Mouse (Mus musculus): Measurements from ENCODE around the gene Fgfrl1.

The Fgfrl1 gene

DNA sequence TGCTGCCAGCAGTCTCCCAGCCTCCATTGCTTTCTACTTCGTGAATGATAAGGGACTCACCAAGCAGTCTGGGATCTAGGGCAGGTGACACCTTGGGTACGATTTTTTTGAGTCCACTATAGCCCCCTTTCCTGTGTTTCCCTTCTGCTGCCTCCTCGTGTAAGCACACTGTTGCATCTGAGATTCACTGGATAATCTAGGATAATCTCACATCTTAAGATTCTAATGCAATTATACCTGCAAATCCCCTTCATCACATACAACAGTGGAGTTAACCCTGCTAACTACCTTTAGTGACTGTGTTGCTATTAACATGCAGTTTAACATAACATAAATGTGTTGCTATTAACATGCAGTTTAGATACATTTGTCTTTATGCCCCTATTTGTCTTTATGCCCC lies 27.1 kb upstream of the Fgfrl1 start:
- ATAC-seq (ENCODE audit: insufficient number of reproducible peaks, low FRiP score, low TSS enrichment), result no peak

DNA sequence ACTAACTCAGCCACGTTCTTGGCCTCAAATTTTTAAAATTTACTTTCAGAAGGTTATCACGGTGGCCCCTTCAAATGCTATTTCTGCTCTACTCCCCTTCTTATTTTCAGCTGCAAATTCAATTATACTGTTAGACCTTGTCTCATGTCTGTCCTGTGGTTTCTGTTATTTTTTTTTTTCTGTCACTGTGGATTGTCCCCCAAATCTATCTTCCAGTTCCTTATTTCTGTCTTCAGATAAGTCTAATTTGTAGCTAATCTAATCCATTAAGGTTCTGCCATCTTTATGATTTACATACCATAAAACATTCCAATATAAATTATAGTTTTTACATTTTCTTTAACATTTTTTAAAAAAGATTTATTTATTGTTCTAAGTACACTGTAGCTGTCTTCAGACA lies 24.8 kb upstream of the Fgfrl1 start:
- ATAC-seq (ENCODE audit: insufficient number of reproducible peaks, low FRiP score, low TSS enrichment), result no peak

DNA sequence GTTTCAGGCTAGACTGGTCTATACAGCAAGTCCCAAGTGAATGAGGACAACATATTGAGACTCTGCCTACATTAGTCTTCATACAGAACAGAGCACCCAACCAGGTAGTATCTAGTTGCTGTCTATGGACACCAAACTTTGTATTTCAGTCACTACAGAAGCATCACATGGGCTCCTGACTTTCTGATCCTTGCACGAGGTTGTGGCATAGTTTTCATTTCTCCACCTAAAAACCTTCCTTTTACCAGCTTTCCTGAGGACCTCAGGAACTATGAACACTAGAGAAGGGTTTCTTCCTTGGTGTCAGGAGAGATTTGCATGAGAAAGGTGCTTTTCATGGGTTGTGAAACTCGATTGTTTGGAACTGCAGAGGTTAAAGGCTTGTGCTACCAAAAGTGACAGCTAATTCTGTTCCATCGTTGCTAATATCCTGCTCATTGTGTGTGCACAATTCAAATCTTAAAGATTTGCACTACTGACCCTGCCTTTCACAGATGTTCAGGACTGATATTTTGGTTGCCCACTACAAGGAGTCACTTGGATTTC lies 23.7 kb upstream of the Fgfrl1 start:
- ATAC-seq (ENCODE audit: insufficient number of reproducible peaks, low FRiP score, low TSS enrichment), result no peak

DNA sequence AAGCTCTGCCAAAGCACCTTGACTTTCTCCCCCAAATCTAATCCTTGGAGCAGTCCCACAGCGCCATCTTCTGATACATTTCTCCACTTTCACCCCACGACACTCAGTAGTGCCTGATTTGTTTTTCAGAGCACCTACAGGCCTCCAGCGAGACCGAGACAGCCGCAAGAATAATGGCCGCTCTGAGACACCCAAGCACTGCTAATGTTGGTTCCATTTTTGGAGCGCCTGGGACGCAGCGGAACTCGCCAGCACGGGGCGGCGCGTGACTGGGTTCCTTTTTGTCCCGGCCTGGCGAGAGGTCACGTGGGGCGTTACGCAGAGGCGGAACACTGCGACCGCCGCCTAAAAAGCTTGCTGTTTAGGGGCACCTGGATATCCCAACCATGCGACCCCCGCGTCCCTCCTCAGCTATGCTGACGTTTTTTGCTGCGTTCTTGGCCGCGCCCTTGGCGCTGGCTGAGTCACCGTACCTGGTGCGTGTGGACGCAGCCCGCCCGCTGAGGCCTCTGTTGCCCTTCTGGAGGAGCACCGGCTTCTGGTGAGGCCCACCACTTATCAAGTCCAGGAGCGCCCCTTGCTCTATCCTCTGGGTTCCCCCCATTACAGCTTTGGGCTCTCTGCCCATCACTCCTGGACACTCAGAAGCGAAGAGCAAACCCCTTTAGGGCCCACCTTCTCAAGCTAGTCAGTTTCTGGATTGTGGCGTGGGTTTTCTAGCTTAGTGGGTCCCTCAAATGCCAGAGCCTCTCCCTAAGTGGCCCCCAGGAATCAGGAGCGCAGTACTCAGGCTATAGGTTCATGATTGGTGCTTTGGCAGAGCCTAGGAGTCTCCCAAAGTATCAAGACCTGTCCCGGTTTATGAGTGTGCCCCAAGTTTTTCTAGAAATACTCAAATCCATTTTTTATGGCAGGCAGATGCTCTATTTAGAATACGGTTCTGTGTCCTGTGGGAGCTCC lies 22.9 kb upstream of the Fgfrl1 start, which contains the start of gene Dgkq:
Gene Dgkq, minus strand, starts transcription at position 696 of the 960 bp plus-strand sequence.
- ATAC-seq (ENCODE audit: insufficient number of reproducible peaks, low FRiP score, low TSS enrichment), result peak; percentile 77

DNA sequence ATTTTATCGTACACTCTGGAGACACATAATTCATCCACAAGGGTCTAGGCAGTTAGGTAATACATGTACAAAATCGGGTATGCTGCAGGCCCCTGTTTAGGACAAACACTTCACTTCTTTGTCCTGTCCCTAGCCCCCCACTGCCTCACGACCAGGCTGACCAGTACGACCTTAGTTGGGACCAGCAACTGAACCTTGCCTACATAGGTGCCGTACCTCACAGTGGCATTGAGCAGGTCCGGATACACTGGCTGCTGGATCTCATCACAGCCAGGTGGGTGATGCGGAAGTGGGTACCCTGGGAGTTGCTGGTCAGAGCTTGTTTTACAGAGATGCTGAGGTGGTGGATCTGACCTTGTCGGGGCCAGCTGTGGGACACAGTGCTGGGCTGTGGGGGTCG lies 22.2 kb upstream of the Fgfrl1 start:
- no peak for ATAC-seq (ENCODE audit: insufficient number of reproducible peaks, low FRiP score, low TSS enrichment)

DNA sequence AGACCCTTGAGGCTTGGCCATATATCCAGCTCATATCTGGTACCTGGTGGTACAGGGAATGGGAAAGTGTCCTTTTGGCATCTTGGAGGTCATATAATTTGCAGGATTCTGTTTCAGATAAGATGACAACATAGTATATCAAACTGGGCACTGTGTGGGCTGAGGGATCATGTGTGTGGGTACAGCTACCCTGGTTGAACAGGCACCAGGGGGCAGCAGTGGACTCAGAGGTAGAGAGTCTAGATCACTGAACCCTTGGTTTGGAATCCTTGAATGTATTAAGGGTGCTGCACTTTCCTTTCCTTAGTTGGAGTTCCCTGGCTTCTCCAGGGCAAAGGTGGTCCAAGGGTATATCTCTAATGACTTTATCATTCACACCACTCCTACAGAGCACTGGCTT lies 21.4 kb upstream of the Fgfrl1 start:
- no peak for ATAC-seq (ENCODE audit: insufficient number of reproducible peaks, low FRiP score, low TSS enrichment)

DNA sequence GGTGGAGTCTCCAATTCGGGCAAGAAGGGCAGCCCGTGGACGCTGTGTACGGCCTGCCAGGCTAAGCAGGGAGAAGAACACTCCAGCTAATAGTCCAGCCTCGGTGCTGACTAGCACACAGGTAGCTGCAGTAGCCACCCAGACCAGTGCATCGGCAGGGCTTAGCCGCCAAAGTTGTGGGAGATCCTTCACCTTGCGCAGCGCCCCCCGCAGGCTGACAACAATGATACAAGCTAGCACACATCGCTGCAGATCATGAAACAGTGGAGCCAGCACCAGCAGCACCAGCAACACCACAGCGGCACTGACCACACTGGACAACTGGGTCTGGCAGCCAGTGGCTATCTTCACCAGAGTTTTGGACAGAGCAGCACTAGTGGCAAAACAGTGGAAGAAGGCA lies 20.4 kb upstream of the Fgfrl1 start:
- no peak for ATAC-seq (ENCODE audit: insufficient number of reproducible peaks, low FRiP score, low TSS enrichment)

DNA sequence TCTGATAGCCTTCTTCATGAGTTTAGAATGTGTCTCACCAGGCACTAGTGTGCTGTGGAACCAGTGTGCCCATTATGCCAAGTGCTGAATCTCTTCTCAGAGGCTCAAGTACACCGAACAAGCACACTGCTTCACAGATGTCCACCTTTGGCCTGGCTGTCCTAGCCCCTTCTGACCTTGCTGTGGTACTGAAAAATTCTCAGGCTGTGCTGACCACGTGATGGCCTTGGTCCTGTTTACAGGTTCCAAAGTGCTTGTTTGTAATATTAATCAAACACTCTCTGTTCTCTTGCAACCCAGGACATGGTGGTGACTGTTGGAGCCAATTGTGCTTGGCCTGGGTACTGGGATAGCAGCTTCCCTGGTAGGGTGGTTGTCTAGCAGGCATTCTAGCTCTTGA lies 17.6 kb upstream of the Fgfrl1 start:
- ATAC-seq (ENCODE audit: insufficient number of reproducible peaks, low FRiP score, low TSS enrichment), result no peak

DNA sequence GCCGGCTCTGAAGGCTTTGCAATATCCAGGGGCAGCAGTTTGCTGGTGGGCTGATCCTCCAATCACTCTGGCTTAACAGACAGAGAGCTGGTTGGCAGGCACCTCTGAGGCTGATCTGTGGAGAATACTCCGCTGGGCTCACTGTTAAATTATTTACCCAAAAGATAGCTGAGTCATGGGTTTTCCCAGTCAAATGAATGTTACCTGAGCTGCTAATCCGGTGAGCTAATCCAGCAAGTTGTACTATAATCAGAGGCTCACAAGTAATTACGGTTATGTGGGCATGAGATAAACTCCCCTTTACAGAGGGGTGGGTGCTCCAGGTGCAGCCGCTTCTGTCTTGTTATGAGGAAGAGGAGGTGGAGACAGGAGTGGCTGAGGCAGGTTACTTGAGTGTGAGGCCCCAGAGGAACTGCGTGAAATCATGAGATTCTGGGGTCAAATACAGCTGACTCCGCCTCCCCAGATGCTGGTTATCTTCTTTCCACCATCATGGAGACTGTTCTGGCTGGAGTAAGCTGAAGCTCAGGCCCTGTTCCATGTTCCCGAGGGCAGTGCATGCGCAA lies 16.8 kb upstream of the Fgfrl1 start, which contains the start of gene Slc26a1:
Gene Slc26a1, minus strand, starts transcription at position 319 of the 566 bp plus-strand sequence.
- ATAC-seq (ENCODE audit: insufficient number of reproducible peaks, low FRiP score, low TSS enrichment), result no peak

DNA sequence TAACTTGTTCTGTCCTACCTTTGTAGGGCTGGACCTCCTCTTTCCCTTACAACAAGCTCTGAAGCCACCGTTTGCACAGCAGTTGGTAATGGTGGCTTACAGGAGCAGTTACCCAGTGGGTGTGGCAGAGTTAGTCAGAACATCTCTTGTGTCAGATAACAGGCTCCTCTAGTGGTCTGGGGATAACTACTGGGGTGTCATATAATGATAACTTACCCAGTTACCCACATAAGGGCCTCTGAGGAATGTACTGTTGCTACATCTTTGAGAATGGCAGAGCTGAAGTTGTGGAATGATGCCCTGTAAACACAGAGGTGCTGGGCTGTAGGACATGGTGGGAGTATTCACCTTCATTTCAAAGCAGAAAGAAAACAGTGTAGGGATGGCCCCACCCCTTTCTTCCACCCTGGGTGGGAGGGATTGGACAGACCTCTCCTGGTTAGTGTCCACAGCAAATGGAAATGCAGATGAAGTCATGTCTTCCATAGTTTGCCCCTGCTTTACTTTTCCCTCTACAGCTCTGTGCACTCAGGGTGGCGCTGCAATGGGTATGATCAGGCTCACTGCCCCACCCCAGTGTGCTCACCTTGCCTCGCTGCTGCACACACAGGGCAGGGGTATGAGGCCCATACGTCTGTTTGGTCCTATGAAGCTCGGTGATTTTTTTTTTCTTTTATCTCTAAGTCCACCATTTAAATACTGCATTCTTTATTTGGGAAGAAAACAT lies 15.2 kb upstream of the Fgfrl1 start:
- ATAC-seq (ENCODE audit: insufficient number of reproducible peaks, low FRiP score, low TSS enrichment), result no peak

DNA sequence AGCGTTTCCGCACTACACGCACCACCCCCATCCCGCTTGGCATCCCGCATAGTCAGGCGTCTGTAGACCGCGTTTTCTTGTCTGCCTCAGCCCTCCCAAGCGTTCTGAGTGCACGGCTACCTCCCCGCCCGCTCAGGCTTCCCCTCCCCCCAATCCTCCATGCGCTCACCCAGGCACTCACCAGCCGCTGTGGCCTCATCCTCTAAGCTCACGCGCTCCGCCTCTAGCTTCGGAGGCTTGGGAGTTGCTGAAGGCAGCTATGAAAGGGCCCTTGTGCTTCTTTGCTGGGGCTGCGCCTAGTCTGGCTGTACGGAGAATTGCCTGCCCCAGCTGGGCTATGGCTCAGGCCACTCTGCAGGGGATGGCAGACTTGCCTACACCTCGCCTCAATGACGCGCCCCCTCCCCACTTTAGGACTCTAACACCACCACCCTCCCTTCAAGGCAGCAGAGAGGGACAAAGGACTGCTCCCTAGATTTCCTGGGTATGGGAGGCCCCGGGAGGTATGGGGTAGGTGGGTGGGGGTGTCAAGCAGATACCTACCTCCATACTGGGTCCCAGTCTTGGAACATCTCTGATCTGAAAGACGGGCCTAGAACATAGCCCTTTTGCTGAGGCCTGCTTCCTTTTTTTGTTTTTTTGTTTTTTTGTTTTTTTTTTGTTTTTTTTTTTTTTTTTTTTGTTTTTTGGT lies 14.4 kb upstream of the Fgfrl1 start:
- peak; percentile 69 for ATAC-seq (ENCODE audit: insufficient number of reproducible peaks, low FRiP score, low TSS enrichment)

DNA sequence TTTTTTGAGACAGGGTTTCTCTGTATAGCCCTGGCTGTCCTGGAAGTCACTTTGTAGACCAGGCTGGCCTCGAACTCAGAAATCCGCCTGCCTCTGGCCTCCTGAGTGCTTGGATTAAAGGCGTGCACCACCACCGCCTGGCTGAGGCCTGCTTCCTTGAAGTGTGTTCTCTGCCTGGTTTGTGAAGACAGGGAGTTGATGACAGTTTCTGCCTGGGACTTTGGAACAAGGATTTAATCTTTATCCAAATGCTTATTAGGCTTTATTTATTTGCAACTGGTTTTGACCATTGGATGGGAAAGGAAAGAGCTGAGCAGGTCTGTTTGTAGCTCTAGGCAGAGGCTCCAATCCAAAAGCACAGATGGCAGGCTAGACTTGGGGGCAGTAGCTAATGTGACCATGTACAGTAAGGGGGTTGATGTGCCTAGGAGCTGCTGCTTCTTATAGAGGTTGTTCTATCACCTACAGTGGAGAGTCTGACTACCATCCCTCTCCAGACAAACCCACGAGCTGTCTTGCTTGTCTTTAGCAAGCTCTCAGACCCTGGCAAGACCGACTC lies 13.8 kb upstream of the Fgfrl1 start:
- no peak for ATAC-seq (ENCODE audit: insufficient number of reproducible peaks, low FRiP score, low TSS enrichment)

DNA sequence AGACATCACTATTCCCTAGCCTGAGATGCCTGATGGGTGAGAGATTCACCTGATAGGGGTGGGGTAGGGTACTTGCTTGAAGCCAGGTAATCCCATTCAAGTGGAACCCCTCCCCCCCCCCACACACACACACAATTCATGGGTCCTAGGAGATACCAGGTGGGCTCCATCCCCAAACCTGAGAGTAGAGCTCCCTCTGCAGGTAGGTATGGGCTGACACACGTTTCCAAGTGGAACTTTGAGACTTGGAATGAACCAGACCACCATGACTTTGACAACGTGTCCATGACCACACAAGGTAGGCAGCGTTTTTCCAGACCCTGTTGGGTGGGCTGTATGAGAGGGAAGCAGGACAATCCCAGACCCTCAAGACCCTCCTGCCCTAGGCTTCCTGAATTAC lies 12.3 kb upstream of the Fgfrl1 start:
- ATAC-seq (ENCODE audit: insufficient number of reproducible peaks, low FRiP score, low TSS enrichment), result no peak

DNA sequence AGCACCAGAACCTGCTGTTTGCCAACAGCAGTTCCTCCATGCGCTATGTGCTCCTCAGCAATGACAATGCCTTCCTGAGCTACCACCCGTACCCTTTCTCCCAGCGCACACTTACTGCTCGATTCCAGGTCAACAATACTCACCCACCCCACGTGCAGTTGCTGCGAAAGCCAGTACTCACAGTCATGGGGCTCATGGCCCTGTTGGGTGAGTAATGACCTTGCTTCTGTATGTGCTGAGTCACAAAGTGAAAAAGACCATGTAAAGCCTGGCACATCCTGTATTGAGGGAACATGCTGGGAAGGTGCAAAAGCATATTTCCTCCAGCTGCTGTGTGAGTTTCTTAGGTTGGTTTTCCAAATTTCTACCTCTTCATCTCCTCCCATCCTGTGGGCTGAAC lies 11.3 kb upstream of the Fgfrl1 start:
- no peak for ATAC-seq (ENCODE audit: insufficient number of reproducible peaks, low FRiP score, low TSS enrichment)

DNA sequence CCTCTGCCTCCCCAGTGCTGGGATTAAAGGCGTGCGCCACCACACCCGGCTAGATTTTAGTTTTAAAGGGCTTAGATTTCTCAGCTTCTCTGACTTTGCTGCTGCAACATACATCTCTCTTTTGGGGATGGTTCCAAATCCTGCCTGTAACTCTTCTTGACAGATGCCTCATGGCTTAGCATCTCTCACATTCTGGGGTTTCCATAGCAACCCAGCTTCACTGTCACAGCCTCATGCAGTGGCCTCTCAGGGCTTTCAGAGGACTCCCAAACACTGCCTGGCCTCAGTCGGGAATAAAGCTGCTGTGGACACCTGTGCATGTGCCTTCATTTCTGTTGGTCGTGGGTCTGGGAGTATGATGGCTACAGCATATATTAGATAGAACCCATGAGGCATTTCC lies 3.1 kb upstream of the Fgfrl1 start:
- no peak for ATAC-seq (ENCODE audit: insufficient number of reproducible peaks, low FRiP score, low TSS enrichment)

DNA sequence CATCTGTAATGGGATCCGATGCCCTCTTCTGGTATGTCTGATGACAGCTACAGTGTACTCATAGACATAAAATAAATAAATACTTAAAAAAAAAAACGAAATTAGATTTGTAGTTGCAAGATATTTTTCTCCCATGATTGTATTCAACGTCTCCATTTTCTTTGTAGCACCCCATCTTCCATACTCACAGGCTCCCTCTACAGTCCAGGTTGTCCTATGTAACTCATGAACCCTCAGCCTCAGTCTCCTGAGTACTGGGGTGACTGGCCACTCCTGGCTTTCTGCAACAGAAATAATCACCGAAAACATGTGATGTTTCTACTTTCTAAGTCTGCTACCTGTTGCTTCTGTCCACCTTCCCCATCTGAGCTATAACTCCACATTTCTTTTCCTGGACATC lies 1.0 kb upstream of the Fgfrl1 start:
- no peak for ATAC-seq (ENCODE audit: insufficient number of reproducible peaks, low FRiP score, low TSS enrichment)

DNA sequence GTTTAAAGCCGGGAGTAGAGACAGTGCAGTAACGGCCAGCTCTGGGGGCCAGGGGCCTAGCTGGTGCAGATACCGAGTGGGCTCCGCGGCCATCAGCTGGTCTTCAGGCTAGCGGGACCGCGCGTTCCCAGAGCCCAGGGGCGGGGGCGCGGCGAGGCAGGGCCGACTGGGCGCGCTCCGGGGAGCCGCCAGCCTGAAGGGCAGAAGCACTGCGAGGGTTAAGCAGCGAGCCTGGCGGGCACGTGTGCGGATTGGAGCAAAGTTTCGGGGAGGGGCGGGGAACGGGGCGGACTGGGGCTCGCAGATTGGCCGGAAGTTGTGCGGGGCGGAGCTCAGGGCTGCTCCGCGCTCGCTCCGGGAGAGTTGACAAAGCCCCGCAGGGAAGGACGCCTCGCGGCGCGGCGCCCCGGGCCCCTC lies 1.7 kb downstream of the Fgfrl1 start:
- peak; percentile 37; the same call in 1 of the 2 replicates for ATAC-seq (ENCODE audit: insufficient number of reproducible peaks, low FRiP score, low TSS enrichment)

DNA sequence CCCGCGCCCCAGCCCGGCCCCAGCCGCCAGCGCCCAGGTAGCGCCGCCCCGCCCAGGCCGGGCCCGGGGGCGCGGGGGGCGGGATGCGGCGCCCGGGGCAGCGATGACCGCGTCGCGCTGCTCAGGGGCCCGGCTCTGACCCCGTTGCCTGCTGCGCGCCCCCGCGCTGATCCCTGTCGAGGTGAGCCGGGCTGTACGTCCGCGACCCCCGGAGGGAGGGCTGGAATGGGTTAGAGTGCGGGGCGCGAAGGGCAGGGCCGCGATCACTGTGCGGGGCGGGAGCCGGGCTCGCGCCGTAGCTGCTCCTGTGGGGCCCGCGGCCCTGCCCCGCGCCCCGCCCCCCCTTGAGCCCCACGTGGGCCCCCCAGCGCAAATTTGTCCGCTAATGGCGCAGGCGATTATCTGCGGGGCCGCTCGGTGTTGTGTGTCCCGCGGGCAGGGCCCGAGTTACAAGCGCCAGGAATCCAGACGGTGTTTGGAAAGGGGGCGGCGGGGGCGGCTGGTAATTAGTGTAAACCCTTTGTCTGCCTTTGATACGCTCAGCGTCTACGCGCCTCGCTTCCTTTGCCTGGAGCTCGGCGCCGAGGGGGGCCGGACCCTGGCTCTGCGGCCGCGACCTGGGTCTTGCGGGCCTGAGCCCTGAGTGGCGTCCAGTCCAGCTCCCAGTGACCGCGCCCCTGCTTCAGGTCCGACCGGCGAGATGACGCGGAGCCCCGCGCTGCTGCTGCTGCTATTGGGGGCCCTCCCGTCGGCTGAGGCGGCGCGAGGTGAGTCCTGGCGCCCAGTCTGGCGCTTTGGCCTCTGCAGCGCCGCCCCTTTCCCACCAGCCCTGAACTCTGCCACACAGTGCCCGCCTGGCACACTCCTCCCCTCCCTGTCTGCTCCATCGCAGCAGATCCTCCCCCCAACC lies 2.4 kb downstream of the Fgfrl1 start:
- no peak for ATAC-seq (ENCODE audit: insufficient number of reproducible peaks, low FRiP score, low TSS enrichment)

DNA sequence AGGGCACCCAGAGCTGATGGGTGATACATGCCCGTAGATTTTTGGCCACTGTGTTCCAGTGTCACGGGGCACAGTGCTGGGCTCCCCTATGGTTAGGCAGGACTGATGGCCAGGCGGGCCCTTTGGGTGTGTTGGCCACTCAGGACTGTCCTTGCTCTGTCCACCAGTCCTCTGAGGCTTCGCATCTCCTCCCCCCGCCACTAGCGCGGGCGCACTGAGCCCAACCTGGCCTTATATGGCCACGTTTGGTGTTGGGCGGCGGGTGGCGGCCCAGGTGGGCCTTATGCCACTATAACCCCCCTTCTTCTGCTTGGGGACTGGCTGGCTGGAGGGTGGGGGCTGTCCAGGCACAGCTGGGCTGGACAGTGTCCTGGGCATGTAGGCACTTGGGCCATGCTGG lies 3.7 kb downstream of the Fgfrl1 start:
- 0 out of 2 replicates have a peak, but pooled peaks have one; percentile 22 for ATAC-seq (ENCODE audit: insufficient number of reproducible peaks, low FRiP score, low TSS enrichment)
